Mouse (Mus musculus) left cerebral cortex, postnatal 25 days (tissue): Measurements from ENCODE around the gene Nfkb2. TPM values are rescaled to one million over a fixed set of nuclear protein-coding genes. Genes with fewer than 3 reads are reported as not detected.

Source experiments
- DNase-seq, 2 experiments: peaks; one replicate each; pipeline ENCODE4 v3.0.0; 2022; ENCODE audit warnings: low spot score in 2 of 2, mixed read lengths in 1 of 2
- intact Hi-C: fragments of 180-260 bp; cut with DNase I; formaldehyde crosslinking; loops from one replicate; pipeline ENCODE4 v1.15.1; 2025
- total RNA-seq, 2 experiments: library from RNA; stranded (reverse); gene quantifications; 2 replicates each; pipeline ENCODE4 v1.2.3; 2021

Gene Nfkb2
- total RNA-seq, 2 experiments from 2014 or later, result 2.4 to 3.0 TPM

- no peak for DNase-seq
Measured at GRCm38 (mm10) chr19:46320076-46320785, 16.1 kb downstream of the Nfkb2 start.

GRCm38 (mm10) chr19:46321101-46321943 is 17.2 kb downstream of the Nfkb2 start:
- intact Hi-C loops, result no loop called here
- peak in 1 of 2 experiments; percentile 64 for DNase-seq

More at GRCm38 (mm10) chr19:46320076-46320785, 16.1 kb downstream of the Nfkb2 start:
- intact Hi-C loops, result no loop called here

GRCm38 (mm10) chr19:46322144-46322995 is 18.2 kb downstream of the Nfkb2 start:
- intact Hi-C loops, result no loop called here
- DNase-seq, result no peak

GRCm38 (mm10) chr19:46322996-46323572 is 19.0 kb downstream of the Nfkb2 start:
- intact Hi-C loops, result no loop called here
- no peak for DNase-seq

- no peak for DNase-seq
- intact Hi-C loops, result no loop called here
Measured at GRCm38 (mm10) chr19:46323716-46324115, 19.6 kb downstream of the Nfkb2 start.

GRCm38 (mm10) chr19:46324366-46324765 is 20.2 kb downstream of the Nfkb2 start:
- no peak for DNase-seq
- intact Hi-C loops, result no loop called here

- intact Hi-C loops, result loop anchor here (5.0 kb wide), 1 partner anchor 177 kb away; the partner anchor contains the start of gene Trim8
- DNase-seq, result no peak
Measured at GRCm38 (mm10) chr19:46324918-46325317, 20.8 kb downstream of the Nfkb2 start.

- intact Hi-C loops, result loop anchor here (5.0 kb wide), 1 partner anchor 176 kb away; the partner anchor contains the start of gene Trim8
- DNase-seq, result peak in 1 of 2 experiments; percentile 54
Measured at GRCm38 (mm10) chr19:46326019-46326755, 22.1 kb downstream of the Nfkb2 start.

- intact Hi-C loops, result loop anchor here (5.0 kb wide), 1 partner anchor 175 kb away; the partner anchor contains the start of gene Trim8
- DNase-seq, result peak; percentile 65 to 77
Measured at GRCm38 (mm10) chr19:46326756-46327305, 22.7 kb downstream of the Nfkb2 start, which contains the start of gene Psd. TSS of gene Psd (minus strand) at chr19:46327156.

- intact Hi-C loops, result loop anchor here (5.0 kb wide), 1 partner anchor 175 kb away; the partner anchor contains the start of gene Trim8
Measured at GRCm38 (mm10) chr19:46327531-46328064, 23.5 kb downstream of the Nfkb2 start.

GRCm38 (mm10) chr19:46328081-46329030 is 24.2 kb downstream of the Nfkb2 start, which contains the start of gene Fbxl15:
TSS of gene Fbxl15 (plus strand) at chr19:46328184.
- peak; percentile 98 for DNase-seq
- intact Hi-C loops, result loop anchor here (5.0 kb wide), 1 partner anchor 174 kb away; the partner anchor contains the start of gene Trim8

More at GRCm38 (mm10) chr19:46327531-46328064, 23.5 kb downstream of the Nfkb2 start:
- DNase-seq, result no peak

- no peak for DNase-seq
- intact Hi-C loops, result loop anchor here (5.0 kb wide), 1 partner anchor 173 kb away; the partner anchor contains the start of gene Trim8
Measured at GRCm38 (mm10) chr19:46329031-46329641, 25.0 kb downstream of the Nfkb2 start.

GRCm38 (mm10) chr19:46329951-46330350 is 25.8 kb downstream of the Nfkb2 start:
- intact Hi-C loops, result loop anchor here (1.0 to 5.0 kb wide), 2 partner anchors 26 to 172 kb away; partner anchors contain the start of genes Nfkb2 and Trim8

GRCm38 (mm10) chr19:46330696-46331095 is 26.6 kb downstream of the Nfkb2 start:
- DNase-seq, result no peak
- intact Hi-C loops, result loop anchor here (1.0 kb wide), 1 partner anchor 26 kb away; the partner anchor contains the start of gene Nfkb2

More at GRCm38 (mm10) chr19:46329951-46330350, 25.8 kb downstream of the Nfkb2 start:
- DNase-seq, result peak; percentile 83 to 87

GRCm38 (mm10) chr19:46331326-46331725 is 27.2 kb downstream of the Nfkb2 start:
- no peak for DNase-seq
- intact Hi-C loops, result no loop called here

- DNase-seq, result no peak
- intact Hi-C loops, result no loop called here
Measured at GRCm38 (mm10) chr19:46331936-46332335, 27.8 kb downstream of the Nfkb2 start.
